Mouse (Mus musculus) thymus, adult 2 months (tissue): ENCODE measurements at regions not wholly inside any gene's neighbourhood (a gene's known extent, or its start where the extent isn't known, plus 50 kb on each side); places are given as distances from the start of the nearest gene placed in this dataset.

Source experiments
- DNase-seq: peaks from one replicate; pipeline ENCODE4 v3.0.0; 2021
- H3K27ac ChIP-seq: fragments of 200-500 bp; 2 replicates; pipeline ENCODE4 v1.5.1; 2012; ENCODE audit warnings: low read length, control low read depth; ENCODE audit not compliant: control insufficient read depth, insufficient read depth
- H3K27me3 ChIP-seq: fragments of 200-500 bp; 2 replicates; pipeline ENCODE4 v1.6.1; 2012; ENCODE audit warnings: mild to moderate bottlenecking, low read length, moderate library complexity, mixed read lengths; ENCODE audit not compliant: control insufficient read depth, insufficient read depth
- H3K36me3 ChIP-seq: fragments of 200-500 bp; 2 replicates; pipeline ENCODE4 v1.6.1; 2012; ENCODE audit warnings: mild to moderate bottlenecking, low read length, moderate library complexity; ENCODE audit not compliant: control insufficient read depth, insufficient read depth
- H3K4me1 ChIP-seq: fragments of 200-500 bp; replicated peaks from 2 replicates; pipeline ENCODE4 v1.6.1; 2012; ENCODE audit warnings: low read length; ENCODE audit not compliant: control insufficient read depth, insufficient read depth
- H3K4me3 ChIP-seq: fragments of 200-500 bp; 2 replicates; pipeline ENCODE4 v1.5.1; 2012; ENCODE audit warnings: mild to moderate bottlenecking, low read length, control low read depth, moderate library complexity; ENCODE audit not compliant: control insufficient read depth, insufficient read depth
- CTCF ChIP-seq: fragments of 200-500 bp; IDR thresholded peaks from 2 replicates; pipeline ENCODE4 v1.5.1; 2012; ENCODE audit warnings: mild to moderate bottlenecking, control low read depth, low read length, moderate library complexity, borderline replicate concordance; ENCODE audit not compliant: control insufficient read depth, poor library complexity, insufficient read depth; ENCODE audit errors: extremely low read depth
- POLR2A ChIP-seq: fragments of 200-500 bp; IDR thresholded peaks from 2 replicates; pipeline ENCODE4 v1.6.1; 2012; ENCODE audit warnings: mild to moderate bottlenecking, low read length, control low read depth, moderate library complexity; ENCODE audit not compliant: control insufficient read depth, poor library complexity, insufficient read depth; ENCODE audit errors: extremely low read depth
- WGBS: fragments of 180-500 bp; shearing (Covaris S2); methylation state at CpG from one replicate; pipeline ENCODE4 v1.1.7; 2018; 5-methylcytosine and 5-hydroxymethylcytosine counted together

GRCm38 (mm10) chr9:83716101-83716763 lies 89.8 kb downstream of the Elovl4 start:
- TF ChIP-seq POLR2A (no peak), CTCF (no peak)
- no peak overlapping the region for H3K4me3 ChIP-seq
- H3K27me3 ChIP-seq: no peaks in the 10 kb centered on the region
- 83% methylated on average over 5 of the region's 5 CpGs for WGBS
- DNase-seq: no peak
- no peaks in the 10 kb centered on the region for H3K4me1 ChIP-seq
- H3K27ac ChIP-seq: no peak overlapping the region
- H3K36me3 ChIP-seq: no peaks in the 10 kb centered on the region

GRCm38 (mm10) chr9:83707361-83707760 lies 98.7 kb downstream of the Elovl4 start:
- no peak overlapping the region for H3K27ac ChIP-seq
- WGBS: 81% methylated on average over 3 of the region's 3 CpGs
- H3K36me3 ChIP-seq: no peaks in the 10 kb centered on the region
- TF ChIP-seq CTCF (no peak), POLR2A (no peak)
- no peak for DNase-seq
- H3K27me3 ChIP-seq: no peaks in the 10 kb centered on the region
- H3K4me3 ChIP-seq: no peak overlapping the region
- H3K4me1 ChIP-seq: no peaks in the 10 kb centered on the region

- TF ChIP-seq POLR2A (no peak), CTCF (no peak)
- Histone ChIP-seq H3K27ac (no peak overlapping the region), H3K27me3 (no peaks in the 10 kb centered on the region), H3K36me3 (no peaks in the 10 kb centered on the region), H3K4me1 (no peaks in the 10 kb centered on the region), H3K4me3 (no peak overlapping the region)
- 81% methylated on average over 6 of the region's 6 CpGs for WGBS
- no peak for DNase-seq
These were observed 100.0 kb downstream of the Elovl4 start for GRCm38 (mm10) chr9:83706071-83706470.

DNA sequence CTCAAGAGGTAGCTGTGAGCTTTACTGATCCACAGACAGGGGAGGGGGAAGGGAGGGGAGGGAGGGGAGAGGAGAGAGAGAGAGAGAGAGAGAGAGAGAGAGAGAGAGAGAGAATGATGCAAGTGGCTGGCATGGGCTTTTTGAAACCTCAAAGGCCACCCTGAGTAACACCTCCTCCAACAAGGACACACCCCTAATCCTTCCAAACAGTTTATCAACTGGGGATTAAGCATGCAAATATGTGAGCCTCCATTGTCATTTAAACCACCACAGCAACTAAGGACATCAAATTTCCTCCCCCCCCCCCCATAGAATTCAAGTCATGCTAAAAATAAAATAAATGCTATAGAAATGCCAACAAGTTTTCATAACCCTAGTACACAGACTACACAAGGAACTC lies 101.9 kb downstream of the Elovl4 start:
- H3K4me1 ChIP-seq: no peaks in the 10 kb centered on the region
- no peak overlapping the region for H3K27ac ChIP-seq
- TF ChIP-seq CTCF (no peak), POLR2A (no peak)
- no peaks in the 10 kb centered on the region for H3K27me3 ChIP-seq
- no peaks in the 10 kb centered on the region for H3K36me3 ChIP-seq
- no peak for DNase-seq
- no peak overlapping the region for H3K4me3 ChIP-seq

- DNase-seq: no peak
- H3K4me1 ChIP-seq: no peaks in the 10 kb centered on the region
These were observed 105.2 kb downstream of the Elovl4 start for GRCm38 (mm10) chr9:83700916-83701315.

DNA sequence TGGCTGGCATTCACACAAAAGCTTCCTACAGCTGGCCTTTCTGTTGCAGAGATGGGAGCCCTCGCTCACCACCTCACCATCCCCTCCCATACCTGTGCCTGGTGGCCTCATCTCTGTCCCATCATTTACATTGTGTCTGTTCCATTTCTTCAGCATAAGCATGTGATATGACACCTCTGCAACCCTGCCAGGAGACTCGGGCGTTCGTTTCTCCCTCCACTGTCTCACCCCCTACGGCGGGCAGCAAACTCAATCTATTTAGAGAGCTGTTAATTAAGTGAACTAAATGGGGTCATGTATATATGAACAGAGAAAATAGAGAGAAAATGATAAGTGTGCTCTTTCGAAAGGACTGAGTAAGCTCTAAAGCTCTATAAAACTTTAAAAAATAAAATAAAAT lies 106.0 kb downstream of the Elovl4 start:
- Histone ChIP-seq H3K4me3 (no peak overlapping the region), H3K27me3 (no peaks in the 10 kb centered on the region), H3K36me3 (no peaks in the 10 kb centered on the region), H3K4me1 (no peaks in the 10 kb centered on the region), H3K27ac (no peak overlapping the region)
- TF ChIP-seq CTCF (no peak), POLR2A (no peak)
- DNase-seq: no peak
- 96% methylated on average over 7 of the region's 7 CpGs for WGBS

More at GRCm38 (mm10) chr9:83700916-83701315, 105.2 kb downstream of the Elovl4 start:
- TF ChIP-seq POLR2A: no peak
- no peak for TF ChIP-seq CTCF
- Histone ChIP-seq H3K27ac (no peak overlapping the region), H3K27me3 (no peaks in the 10 kb centered on the region), H3K4me3 (no peak overlapping the region), H3K36me3 (no peaks in the 10 kb centered on the region)
- WGBS: 95% methylated on average over 7 of the region's 7 CpGs
